Mouse (Mus musculus): ENCODE results near the gene Cntfr.

The Cntfr gene

DNA sequence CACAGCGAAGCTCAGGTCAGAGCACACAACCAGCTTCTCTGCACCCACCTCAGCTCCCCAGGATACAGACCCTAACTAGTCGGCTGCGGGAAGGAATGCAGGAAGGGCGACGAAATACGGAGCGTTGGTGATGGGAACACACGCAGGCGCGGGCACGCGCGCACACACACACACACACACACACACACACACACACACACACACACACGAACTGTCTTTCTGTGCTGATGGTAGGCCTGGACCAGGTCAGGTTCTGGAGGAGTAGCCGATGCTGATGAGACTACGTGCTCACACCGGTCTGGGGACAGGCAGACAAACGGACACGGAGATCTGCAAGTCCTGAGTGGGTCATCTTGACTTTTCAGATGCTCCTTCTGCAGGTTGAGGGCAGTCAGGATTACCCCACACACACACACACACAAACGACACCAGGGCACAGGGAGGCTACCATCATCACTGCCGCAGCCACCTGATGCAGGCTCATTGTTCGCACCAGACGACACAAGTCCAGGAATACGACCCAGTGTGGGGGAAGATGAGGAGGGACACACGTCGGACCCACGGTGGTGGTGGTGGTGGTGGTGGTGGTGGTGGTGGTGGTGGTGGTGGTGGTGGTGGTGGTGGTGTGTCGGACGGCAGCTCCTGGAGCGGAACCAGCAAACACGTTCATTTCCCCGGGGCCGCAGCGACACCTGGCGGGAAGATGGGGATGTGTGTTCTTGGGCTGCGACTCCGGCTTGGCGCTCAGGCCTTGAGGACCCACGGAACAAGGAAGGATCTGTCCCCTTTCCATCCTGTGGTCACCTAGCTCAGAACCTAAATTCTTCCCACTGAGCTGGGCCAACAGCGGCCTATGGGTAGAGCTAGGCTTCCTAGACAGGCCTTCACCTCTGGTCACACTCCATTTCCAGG lies at the start of gene Cntfr:
Cntfr (minus strand) TSS at position 160 of the 912 bp plus-strand sequence.
- peak; percentile 84 to 87 for DNase-seq

DNA sequence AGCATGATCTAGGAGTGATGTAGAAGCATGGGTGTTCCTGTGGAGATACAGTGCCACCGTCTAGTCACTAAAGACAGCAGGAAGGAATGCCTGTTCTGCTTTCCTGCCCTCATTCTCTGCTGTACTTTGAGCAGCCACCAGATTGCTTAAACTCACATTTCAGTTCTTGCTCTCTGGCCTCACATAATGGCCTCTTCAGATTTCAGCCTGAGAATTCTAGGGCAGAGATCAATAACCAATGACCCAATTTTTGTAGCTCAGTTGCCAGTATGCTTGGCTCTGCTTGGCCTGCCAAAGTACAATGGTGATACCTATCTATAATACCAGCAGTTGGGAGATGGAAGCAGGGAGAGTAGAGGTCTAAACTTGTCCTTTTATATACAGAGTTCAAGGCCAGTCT lies 48.1 kb upstream of the Cntfr start:
- no peak for DNase-seq

DNA sequence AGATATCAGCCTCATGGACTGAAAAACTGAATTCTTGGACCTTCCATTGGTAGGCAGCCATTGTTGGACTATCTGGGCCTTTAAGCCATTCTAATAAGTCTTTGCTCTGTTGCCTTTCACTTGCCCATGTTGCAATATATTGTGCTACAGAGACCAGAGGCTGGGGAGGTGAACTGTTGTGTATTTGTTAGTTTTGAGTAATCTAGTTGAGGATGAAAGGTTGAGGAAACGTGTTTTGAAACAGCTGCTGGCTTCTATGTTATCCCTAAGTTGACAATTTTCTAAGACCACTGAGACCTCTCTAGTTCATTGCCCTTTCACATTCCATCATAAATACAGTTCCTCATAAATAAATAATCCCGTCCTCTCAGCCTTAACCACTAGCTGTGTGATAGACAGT lies 47.2 kb upstream of the Cntfr start:
- no peak for DNase-seq

DNA sequence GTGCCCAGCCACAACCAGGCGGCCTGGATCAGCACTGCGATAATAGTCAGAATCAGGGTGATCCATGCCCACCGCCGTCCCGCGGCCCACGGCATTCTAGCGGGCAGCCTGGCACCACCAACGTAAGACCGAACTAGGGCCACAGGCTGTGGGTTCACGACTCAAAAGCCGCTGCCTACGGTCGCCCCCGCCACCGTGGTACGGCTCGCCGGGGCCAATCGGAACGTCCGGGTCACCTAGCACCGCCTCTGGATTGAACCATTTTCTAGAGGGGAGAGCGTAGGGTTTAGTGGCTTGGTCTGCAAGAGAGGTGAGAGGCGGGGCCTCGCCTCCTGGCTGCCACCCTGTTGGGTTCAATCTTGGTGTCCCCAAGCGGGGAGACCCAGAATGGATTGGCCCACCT lies 44.3 kb upstream of the Cntfr start:
- DNase-seq: peak; percentile 94 to 97

DNA sequence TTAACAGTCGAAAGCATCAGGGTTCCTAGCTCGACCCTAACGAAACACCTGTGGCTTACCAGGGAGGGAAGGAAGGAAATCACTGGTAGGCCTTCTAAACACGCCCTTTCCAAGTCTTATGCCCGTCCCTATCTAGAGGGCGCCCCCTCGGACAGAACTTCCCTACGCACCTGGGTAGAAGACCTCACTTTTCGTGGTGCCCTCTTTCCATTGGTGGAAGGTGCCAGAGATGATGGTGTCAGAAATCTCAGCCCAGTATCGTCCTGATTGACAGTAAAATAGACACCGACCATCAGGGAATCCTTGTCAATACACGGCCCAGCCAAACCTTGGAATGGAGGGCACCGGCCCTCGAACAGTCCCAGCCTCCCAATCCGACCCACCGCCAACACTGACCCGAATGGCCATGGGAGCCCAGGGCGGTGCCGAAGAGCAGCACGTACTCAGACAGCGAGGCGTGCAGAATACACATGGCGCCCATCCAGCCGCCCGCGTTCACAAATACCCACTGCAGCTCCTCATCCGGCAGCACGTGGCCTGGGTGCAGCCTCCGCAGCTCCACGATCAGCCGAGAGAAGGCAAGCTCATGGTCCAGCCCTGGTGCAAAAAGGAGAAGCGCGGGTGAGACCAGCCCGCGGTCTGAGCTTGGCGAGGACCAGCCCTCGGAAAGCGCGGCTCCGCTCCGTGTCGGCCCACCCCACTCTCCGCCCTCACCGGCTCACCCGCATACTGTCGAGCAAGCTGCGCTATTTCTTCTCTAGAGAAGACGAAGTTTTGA lies 43.7 kb upstream of the Cntfr start:
- peak; percentile 66 to 83 for DNase-seq

DNA sequence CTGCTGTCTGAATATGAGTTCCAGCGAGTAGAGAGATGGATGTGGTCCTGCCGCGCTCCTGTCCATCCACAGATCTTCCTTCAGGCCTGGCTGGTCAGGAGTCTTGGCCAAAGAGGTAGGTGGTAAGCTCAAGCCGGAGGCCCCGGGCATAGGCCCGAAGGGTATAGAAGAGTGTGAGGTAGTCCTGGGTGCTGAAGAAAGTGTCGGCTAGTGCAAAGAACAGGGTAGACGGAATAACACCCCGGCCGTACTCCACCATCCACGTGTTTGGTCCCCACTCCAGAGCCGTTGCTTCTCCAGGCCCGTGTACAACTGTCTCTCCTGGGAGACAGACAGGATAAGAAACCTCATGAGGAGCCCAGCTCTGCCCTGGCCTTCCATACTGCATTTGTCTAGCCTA lies 42.4 kb upstream of the Cntfr start:
- no peak for DNase-seq

DNA sequence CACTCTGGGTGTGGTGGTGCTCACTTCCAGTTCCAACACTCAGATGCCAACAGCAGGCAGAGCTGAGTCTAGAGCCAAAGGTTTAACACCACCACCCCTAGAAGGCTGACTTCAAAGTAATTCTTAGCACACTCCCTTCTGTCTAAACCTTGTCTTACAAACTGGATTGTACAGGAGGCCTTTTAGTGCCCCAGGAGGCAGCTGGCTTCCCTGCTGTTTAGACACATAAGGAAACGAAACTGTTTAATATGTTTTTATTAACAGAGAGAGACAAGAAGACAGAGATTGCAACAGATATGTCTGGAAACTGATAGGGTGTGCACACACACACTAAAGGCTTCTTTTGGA lies 41.3 kb upstream of the Cntfr start:
- DNase-seq: no peak

DNA sequence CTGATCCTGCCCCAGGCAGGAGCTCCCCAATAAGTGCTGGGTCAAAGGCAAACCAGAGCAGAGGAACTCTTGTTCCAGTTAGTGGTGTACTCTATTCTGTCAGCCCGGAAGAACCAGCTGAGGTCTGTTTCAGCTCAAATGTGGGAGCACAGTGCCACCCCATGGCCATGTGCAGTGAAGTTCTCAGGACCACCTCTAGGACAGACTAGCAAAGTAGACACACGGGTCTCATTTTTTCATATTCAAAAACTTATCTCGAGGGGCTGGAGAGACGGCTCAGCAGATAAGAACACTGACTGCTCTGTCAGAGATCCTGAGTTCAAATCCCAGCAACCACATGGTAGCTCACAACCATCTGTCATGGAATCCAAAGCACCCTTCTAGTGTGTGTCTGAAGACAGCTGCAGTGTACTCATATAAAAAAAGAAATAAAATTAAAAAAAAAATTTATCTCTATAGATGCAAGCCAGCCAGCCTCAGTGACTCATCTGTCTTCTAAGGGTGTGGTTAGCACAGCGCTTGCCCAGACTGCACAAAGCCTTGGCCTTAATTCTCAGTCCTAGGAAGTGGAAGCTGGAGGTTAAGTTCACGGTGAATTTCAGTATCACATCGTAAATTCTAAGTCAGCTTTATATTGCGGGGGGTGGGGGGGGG lies 40.8 kb upstream of the Cntfr start:
- DNase-seq: peak; percentile 79 to 83

DNA sequence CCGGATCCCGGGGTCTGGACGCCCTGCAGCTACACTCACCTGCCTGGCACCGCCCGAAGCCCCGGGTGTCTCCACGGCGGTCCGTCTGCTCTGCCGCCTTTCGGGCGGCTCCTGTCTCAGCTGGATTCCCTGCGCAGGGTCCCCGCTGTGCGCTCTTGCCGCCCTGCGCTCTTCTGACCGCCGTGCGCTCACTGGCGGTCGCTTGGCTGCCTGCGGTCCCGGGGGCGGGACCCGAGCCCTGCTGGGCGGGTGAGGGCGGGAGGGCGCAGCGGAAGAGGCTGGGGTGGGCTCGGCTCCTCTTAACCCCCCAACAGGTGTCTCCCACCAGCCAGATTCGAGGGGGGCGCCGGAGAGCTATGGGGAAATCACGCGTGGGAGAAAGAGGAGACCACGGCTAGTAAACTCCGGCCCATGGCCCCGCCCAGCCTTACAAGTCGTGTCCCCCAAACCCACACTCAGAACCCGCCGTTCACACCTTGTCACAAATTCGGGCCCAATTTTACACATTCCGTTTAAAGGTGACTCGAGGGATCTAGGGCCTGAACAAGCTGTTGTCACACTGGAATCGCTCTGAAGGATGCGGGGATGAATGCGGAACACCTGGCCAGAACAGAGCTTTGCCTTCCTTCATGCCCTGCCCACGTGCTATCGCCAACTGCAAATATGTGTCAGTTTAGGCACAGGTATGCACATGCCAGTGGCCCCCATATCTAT lies 34.3 kb upstream of the Cntfr start, which contains the start of gene Arid3c:
Arid3c (minus strand) TSS at position 91 of the 714 bp plus-strand sequence.
- no peak for DNase-seq

DNA sequence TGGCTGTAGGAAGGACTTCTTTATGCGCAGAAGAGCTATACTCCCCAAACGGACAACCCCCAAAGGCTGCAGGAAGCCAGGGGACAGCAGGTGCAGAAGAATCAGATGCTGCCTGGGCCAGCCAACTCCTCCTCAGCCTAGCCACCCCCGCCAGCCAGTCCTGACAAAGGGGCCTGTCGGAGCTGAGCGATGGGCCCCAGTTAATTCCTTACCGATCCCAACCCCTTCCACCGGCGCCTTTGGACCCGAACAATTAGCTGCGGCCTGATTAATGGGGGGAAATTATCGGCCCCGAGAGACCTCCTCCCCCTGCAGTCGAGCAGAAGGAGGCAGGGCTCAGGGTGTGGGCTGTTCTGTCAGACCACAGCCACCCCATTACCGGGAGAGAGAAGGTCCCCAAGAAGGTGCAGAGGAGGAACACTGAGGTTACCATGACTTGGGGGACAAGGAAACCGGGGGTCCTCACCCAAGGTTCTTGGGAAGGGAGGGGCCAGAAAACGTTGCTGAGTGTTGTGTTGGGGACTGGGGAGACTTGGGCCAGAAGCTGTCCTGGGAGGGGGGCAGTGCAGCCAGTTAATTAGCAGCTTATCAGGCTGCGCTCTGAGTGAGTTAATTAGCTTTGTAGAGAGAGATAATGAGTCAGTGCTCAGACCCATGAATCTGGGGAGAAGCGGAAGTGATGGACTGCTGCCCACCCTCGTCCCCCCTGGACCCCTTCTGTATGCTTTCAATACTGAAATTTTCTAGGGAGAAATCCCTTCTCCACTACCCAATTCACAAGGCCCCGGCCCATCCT lies 30.1 kb upstream of the Cntfr start:
- DNase-seq: no peak

DNA sequence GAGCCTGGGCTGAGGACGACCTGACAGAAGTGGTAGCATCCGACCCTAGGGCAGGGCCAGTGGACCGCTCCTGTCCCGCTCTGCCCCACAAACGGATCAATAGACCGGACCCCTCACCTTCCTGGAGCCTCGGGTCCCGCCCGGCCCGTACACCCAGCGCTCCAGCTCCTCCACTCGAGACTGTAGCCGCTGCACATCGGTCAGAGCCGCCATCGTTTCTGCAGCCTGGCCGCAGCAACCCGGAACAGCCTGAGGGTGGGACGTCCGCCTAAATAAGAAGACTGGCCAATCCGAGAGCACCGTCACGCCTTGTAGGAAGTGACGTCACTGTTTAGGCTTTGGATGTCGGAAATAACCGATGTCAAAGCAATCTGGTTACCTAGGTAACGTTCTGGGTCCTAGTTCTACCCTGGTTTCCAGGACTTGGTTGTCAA lies 26.0 kb upstream of the Cntfr start, which contains the start of gene Dctn3:
Dctn3 (minus strand) TSS at position 253 of the 434 bp plus-strand sequence.
- peak; percentile 93 to 96 for DNase-seq

DNA sequence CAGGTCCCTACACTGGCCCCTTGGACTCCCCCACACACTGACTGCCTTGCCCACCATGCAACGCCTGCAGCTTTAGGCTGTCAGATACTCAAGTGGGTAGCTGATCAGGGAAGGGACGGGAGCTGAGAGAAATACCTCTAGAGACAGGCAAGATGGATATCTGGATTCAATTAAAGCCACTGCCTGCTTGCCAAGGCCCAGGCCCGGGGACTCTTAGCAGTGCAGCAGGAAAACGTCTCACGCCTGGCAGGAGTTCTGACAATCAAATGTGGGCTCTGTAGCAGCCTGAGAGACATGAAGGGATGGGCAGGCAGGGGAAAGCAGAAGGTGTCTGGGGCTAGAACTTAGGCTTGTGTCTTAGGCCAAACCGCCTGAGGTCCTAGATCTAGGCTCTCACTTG lies 19.9 kb upstream of the Cntfr start:
- peak in 1 of 2 experiments; percentile 21 for DNase-seq

DNA sequence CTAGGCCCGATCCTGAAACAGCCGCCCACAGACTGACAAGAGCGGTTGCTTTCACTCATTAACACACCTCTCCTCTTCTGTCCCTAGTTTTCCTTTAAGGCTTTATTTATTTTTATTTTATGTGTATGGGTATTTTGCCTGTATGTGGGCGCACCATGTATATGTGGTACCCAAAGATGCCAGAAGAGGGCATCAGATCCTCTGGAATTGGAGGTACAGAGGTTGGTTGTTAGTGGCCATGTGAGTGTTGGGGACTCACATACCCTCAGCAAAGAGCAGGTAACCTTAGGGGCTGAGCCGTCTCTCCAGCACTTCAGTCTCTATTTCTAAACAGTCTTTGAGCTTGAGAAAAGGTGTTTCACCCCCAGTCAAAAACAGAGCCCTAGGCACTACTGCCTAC lies 18.7 kb upstream of the Cntfr start:
- DNase-seq: peak; percentile 43 to 73

DNA sequence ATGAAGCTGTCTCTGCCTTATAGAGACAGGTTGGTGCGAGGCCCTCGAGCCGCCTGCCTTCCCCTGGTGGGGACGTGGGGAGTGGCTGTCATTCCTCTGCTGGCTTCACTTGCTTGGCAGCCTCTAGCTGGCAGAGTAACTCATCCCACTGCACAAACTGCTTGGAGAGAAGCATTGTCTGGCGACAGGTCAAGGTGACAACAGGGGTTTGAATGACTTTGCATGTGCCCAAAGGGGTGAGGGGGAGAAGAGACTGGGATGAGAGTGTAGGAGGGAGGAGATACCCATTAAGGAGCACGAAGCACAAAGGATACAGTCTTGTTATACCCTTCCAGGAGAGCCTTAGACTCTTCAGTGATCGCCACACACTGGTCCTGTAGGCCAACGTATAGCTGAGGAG lies 18.2 kb upstream of the Cntfr start:
- DNase-seq: peak in 1 of 2 experiments; percentile 33

DNA sequence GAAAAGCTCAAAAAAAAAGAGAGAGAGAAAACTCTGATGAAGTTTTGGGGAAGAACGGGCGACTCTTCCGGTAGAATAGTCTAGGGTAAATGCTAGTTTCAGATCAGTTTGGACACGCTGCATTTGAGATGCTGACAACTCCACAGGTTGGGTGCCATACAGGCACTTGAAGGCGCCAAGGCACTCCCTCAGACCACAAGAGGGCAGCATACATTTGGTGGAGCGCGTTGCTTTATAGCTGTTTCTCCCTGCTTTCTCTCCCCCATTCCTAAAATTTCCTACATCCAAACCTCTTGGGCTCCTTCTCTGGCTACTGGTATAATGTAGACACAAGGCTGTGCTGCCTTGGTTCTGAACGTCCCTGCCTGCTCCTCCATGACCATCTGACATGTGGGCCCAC lies 17.4 kb upstream of the Cntfr start:
- DNase-seq: peak; percentile 81 to 83

DNA sequence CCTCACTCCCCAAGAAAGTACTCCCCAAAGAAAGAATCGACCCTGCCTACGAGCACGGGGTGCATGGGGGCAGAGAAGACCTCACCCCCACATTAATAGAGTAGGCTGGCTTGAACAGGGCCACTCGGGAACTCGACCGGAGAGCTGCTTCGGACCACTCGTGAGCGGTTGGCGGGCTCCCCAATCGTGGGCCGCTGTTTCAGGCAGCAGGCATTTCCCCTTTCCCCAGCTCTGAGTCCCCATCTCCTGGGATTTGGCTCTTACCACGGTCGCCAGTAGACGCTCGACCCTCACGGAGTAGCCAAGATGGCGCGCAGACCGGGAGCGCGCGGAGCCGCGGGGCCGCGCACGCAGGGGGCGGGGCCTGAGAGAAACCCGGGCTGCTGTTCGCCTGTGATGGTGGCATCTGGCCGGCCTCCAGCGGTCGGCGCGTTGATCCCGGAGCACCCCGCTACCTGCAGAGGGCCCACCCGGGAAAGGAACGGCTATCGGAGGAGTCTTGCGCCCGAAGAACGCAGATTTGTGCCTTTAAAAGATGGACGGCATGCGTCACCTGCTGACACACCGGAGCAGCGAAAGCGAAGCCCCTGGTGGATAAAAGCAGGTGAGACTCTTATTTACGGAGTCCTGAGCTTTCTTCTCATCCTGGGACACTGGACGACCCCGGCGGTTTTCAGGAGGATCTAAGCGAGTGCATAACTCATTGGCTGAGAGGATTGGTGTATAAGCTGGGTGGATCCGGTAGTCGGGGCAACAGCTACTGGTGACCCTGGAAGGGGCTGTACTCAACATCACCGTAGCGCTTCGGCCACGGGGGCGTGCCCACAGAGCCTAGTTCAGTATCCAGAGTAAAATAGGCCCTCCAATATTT lies 16.5 kb upstream of the Cntfr start, which contains the start of gene Rpp25l:
Rpp25l (minus strand) TSS at position 338 of the 871 bp plus-strand sequence.
- peak; percentile 89 to 92 for DNase-seq

DNA sequence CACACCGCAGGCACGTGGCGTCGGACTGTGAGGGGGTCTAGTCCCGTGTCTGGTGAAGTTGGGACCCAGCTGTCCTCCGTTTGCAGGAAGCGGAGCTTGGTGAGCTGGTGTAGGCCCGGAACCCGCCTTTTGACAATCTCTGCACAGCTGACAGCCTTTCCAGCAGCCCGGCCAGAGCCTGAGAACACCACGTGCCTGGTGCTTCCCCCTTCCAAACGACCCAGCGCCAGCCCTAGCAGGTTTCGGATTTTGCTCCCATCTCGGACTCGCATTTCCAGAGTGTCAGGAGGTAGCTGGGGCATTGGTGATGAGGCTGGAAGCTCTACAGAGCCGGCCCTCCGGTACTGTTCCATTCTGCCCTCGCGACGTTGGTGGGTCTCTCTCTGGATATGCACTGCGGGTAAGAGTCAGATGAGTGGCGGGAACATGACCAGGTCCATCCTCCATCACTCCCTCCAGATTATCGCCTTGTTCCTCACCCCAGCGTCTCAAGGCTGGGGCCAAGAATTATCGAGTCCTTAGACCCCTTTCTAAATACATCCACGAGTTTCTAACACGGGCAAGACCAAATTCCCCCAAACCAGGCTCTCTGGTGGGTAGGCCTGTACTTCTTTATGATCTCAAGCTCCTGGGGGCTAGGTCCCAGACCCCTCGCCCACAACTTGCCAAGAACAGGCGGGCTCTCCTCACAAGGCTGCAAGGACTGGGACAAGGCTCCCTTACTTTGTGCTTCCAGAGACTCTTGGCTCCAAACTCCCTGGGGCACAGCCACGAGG lies 15.7 kb upstream of the Cntfr start:
- DNase-seq: peak; percentile 26 to 67

DNA sequence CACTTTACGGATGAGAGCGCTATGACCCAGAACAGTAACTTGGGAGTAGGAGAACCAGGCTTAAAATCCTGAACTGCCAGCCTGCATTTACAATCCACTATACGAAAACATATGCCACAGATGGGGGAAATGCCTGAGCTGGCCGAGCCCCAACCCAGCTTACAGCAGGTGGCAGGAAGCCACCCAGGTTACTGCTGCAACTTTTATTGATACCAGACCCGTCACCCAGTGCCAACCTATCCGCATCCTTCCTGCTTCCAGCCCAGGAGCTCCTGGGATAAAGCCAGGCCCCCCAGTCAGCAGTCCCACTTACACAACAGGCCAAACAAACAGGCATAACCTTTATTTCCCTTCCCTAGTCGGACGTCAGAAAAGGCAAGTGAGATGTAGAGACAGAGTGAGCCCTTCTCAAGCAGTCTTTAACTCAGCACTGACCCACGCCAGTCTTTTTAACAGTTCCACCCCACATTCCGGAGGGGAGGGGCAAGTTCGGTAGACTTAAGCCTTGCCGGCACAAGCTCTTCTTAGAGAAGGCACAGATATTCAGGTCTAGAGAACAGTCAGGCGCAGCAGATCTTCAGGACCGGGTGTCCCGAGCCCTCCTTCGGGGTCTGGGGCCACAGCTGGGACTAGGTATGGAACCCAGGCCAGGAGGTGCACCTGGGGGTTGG lies 15.0 kb upstream of the Cntfr start:
- DNase-seq: peak in 1 of 2 experiments; percentile 59

DNA sequence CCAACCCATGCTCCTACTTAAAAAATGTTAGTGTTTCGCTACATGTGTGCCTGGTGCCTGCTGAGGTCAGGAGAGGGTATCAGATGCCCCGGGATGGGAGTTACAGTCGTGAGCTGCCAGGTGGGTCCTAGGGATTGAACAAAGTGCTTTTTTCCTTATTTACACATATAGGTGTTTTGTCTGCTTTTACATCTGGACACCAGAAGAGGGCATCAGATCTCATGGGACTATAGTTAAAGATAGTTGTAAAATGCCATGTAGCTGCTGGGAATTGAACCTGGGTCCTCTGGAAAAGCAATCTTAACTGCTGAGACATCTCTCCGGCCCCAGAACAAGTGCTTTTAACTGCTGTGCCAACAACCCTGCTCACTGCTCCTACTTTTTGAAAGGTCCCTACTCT lies 13.3 kb upstream of the Cntfr start:
- DNase-seq: peak in 1 of 2 experiments; percentile 30

Data from kidney, postnatal 25 days (tissue).